Mouse (Mus musculus) CH12.LX (cell line): Measurements from ENCODE around the gene Iqschfp. TPM values are rescaled to one million over a fixed set of nuclear protein-coding genes. Genes with fewer than 3 reads are reported as not detected.

ENCODE experiments used
- DNase-seq: peaks from one replicate; pipeline ENCODE4 v3.0.0-alpha.2; 2013; ENCODE audit errors: extremely low read depth
- H3K27ac ChIP-seq: 2 replicates; pipeline ENCODE4 v1.5.1; 2012; ENCODE audit warnings: low read depth, mild to moderate bottlenecking, control low read depth, moderate library complexity; ENCODE audit not compliant: insufficient read depth
- H3K27me3 ChIP-seq: replicated peaks from 2 replicates; pipeline ENCODE3; 2012; ENCODE audit warnings: inconsistent platforms
- H3K36me3 ChIP-seq, 2 experiments: replicated peaks in 1 of 2; 2 replicates each; pipeline versions ENCODE3 to v1.6.1; 2012; ENCODE audit warnings: inconsistent platforms in 1 of 2, low read length in 1 of 2, mild to moderate bottlenecking in 1 of 2, mixed read lengths in 1 of 2, moderate library complexity in 1 of 2; ENCODE audit not compliant: control insufficient read depth in 1 of 2, insufficient read depth in 1 of 2
- H3K4me1 ChIP-seq, 2 experiments: 2 replicates each; pipeline ENCODE4 v1.6.1; 2012; ENCODE audit warnings: inconsistent platforms in 1 of 2, moderate library complexity in 1 of 2; ENCODE audit not compliant: insufficient read depth in 2 of 2, control insufficient read depth in 1 of 2
- H3K4me2 ChIP-seq: 2 replicates; pipeline ENCODE4 v1.6.1; 2012; ENCODE audit warnings: low read depth, mild to moderate bottlenecking, control low read depth; ENCODE audit not compliant: poor library complexity, insufficient read depth, severe bottlenecking
- H3K4me3 ChIP-seq, 3 experiments: fragments of 150-350 bp in 1 of 3; sonication (generic) in 1 of 3; replicated peaks in 1 of 3; 2 replicates each; pipeline versions ENCODE3 to v1.5.1; 2011 to 2012; ENCODE audit warnings: low read depth in 2 of 3, low read length in 2 of 3, mild to moderate bottlenecking in 2 of 3, moderate library complexity in 2 of 3, control low read depth in 1 of 3, improper control_type of control experiment in 1 of 3, inconsistent platforms in 1 of 3, mixed read lengths in 1 of 3; ENCODE audit not compliant: poor library complexity in 1 of 3
- H3K79me2 ChIP-seq: replicated peaks from 2 replicates; pipeline ENCODE4 v1.6.1; 2012; ENCODE audit warnings: mild to moderate bottlenecking, moderate library complexity; ENCODE audit not compliant: control insufficient read depth, poor library complexity, insufficient read depth, severe bottlenecking; ENCODE audit errors: extremely low read depth
- H3K9ac ChIP-seq: 2 replicates; pipeline ENCODE4 v1.6.1; 2012; ENCODE audit warnings: low read depth, mild to moderate bottlenecking, control low read depth, moderate library complexity; ENCODE audit not compliant: insufficient read depth
- H3K9me3 ChIP-seq: replicated peaks from 2 replicates; pipeline ENCODE3; 2012; ENCODE audit warnings: low read length, inconsistent platforms, mixed read lengths
- BHLHE40 ChIP-seq: IDR thresholded peaks from 2 replicates; pipeline ENCODE4 v1.6.1; 2011; ENCODE audit warnings: mild to moderate bottlenecking, low read depth, low read length, improper control_type of control experiment
- CHD1 ChIP-seq: IDR thresholded peaks from 2 replicates; pipeline ENCODE4 v1.6.1; 2012; ENCODE audit warnings: low read depth, low read length, improper control_type of control experiment, inconsistent platforms
- CHD2 ChIP-seq: IDR thresholded peaks from 2 replicates; pipeline ENCODE4 v1.6.1; 2011; ENCODE audit warnings: low read length, improper control_type of control experiment
- ELF1 ChIP-seq: IDR thresholded peaks from 2 replicates; pipeline ENCODE4 v1.6.1; 2014; ENCODE audit warnings: low read depth, mild to moderate bottlenecking, inconsistent platforms, low read length, improper control_type of control experiment
- EP300 ChIP-seq: IDR thresholded peaks from 2 replicates; pipeline ENCODE4 v1.6.1; 2011; ENCODE audit warnings: low read length, improper control_type of control experiment
- GABPA ChIP-seq: IDR thresholded peaks from 2 replicates; pipeline ENCODE4 v1.6.1; 2012; ENCODE audit warnings: low read depth, low read length, improper control_type of control experiment, inconsistent platforms; ENCODE audit not compliant: insufficient replicate concordance
- KAT2A ChIP-seq: IDR thresholded peaks from 2 replicates; pipeline ENCODE4 v1.6.1; 2012; ENCODE audit warnings: low read length, improper control_type of control experiment, inconsistent platforms; ENCODE audit not compliant: insufficient replicate concordance
- MAFK ChIP-seq: IDR thresholded peaks from 2 replicates; pipeline ENCODE4 v1.6.1; 2011; ENCODE audit warnings: low read length, improper control_type of control experiment; ENCODE audit not compliant: insufficient replicate concordance
- MAX ChIP-seq: IDR thresholded peaks from 2 replicates; pipeline ENCODE4 v1.6.1; 2011; ENCODE audit warnings: low read length, improper control_type of control experiment
- MAZ ChIP-seq: IDR thresholded peaks from 2 replicates; pipeline ENCODE4 v1.6.1; 2012; ENCODE audit warnings: low read depth, mild to moderate bottlenecking, inconsistent platforms, low read length, improper control_type of control experiment, moderate library complexity
- MXI1 ChIP-seq: IDR thresholded peaks from 2 replicates; pipeline ENCODE4 v1.6.1; 2011; ENCODE audit warnings: mild to moderate bottlenecking, low read depth, low read length, improper control_type of control experiment
- NRF1 ChIP-seq: IDR thresholded peaks from 2 replicates; pipeline ENCODE4 v1.6.1; 2014; ENCODE audit warnings: low read depth, mild to moderate bottlenecking, inconsistent platforms, low read length, improper control_type of control experiment, moderate library complexity
- PAX5 ChIP-seq: IDR thresholded peaks from 2 replicates; pipeline ENCODE4 v1.6.1; 2012; ENCODE audit warnings: low read length, inconsistent platforms, mixed read lengths
- POLR2AphosphoS2 ChIP-seq: IDR thresholded peaks from 2 replicates; pipeline ENCODE4 v1.6.1; 2011; ENCODE audit warnings: low read depth, low read length, improper control_type of control experiment
- RAD21 ChIP-seq: IDR thresholded peaks from 2 replicates; pipeline ENCODE4 v1.6.1; 2011; ENCODE audit warnings: low read depth, mild to moderate bottlenecking, low read length, improper control_type of control experiment, moderate library complexity
- SMC3 ChIP-seq: IDR thresholded peaks from 2 replicates; pipeline ENCODE4 v1.6.1; 2011; ENCODE audit warnings: low read depth, low read length, improper control_type of control experiment
- TCF12 ChIP-seq: IDR thresholded peaks from 2 replicates; pipeline ENCODE4 v1.6.1; 2014; ENCODE audit warnings: low read depth, mild to moderate bottlenecking, inconsistent platforms, low read length, improper control_type of control experiment
- USF2 ChIP-seq: conservative IDR thresholded peaks from 2 replicates; pipeline ENCODE4 v1.6.1; 2011; ENCODE audit warnings: low read depth, low read length, improper control_type of control experiment
- ZMIZ1 ChIP-seq: IDR thresholded peaks from 2 replicates; pipeline ENCODE4 v1.6.1; 2012; ENCODE audit warnings: low read depth, mild to moderate bottlenecking, inconsistent platforms, low read length, improper control_type of control experiment
- ZNF384 ChIP-seq: IDR thresholded peaks from 2 replicates; pipeline ENCODE4 v1.6.1; 2012; ENCODE audit warnings: low read depth, low read length, improper control_type of control experiment, inconsistent platforms
- dilution Hi-C: fragments of 300-500 bp; cut with MboI; formaldehyde crosslinking; loops from 2 replicates; pipeline ENCODE4 v1.14.3; 2020; ENCODE audit warnings: low sequenced_read_pairs; ENCODE audit not compliant: extremely low pct_unique_long_range_greater_than_20kb, extremely low pct_ligation_motif_present
- in situ Hi-C: fragments of 300-500 bp; cut with MboI; formaldehyde crosslinking; loops from 3 replicates; pipeline ENCODE4 v1.14.3; 2019; ENCODE audit warnings: low sequenced_read_pairs, low pct_ligation_motif_present, low pct_unique_long_range_greater_than_20kb, mixed read lengths
- polyA plus RNA-seq: library from polyadenylated mRNA; unstranded; fragments of >175 nt; gene quantifications from 2 replicates; pipeline ENCODE4 v1.2.1, GENCODE M21; 2012; ENCODE audit warnings: low read depth; ENCODE audit not compliant: insufficient read length
- total RNA-seq, 2 experiments: library from RNA; depleted of rRNA; stranded (reverse); fragments of 300-350 nt in 1 of 2; fragments of >200 nt in 1 of 2; gene quantifications; 2 replicates each; pipeline ENCODE4 v1.2.3; 2012 to 2014

The Iqschfp gene
- total and polyA plus RNA-seq, 3 experiments, result 0.13 to 0.25 TPM; not detected in 1

DNA sequence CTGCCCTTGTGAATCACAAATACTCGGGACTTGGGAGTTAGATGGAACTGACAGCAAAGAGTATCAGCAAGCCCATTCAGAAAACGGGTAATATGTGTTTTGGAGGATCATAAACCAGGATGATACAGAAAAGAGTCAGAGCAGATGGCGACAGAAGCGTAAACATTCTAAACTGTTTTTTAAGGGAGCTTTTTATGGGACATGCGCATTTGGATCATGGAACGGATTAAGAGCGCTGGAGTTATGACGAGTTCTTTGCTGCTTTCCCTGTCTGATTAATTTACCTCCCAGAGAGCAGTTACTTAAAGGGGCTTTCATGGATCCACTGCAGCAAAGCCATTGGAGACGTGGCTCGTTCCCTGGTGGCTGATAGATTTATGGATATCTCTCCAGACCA lies 391.6 kb downstream of the Iqschfp start:
- H3K4me1 ChIP-seq, result no peaks in the 10 kb centered on the region
- no peaks in the 10 kb centered on the region for H3K79me2 ChIP-seq
- no peaks in the 10 kb centered on the region for H3K27me3 ChIP-seq
- no peaks in the 10 kb centered on the region for H3K9me3 ChIP-seq
- no peaks in the 10 kb centered on the region for H3K36me3 ChIP-seq
- H3K27ac ChIP-seq, result no peak overlapping the region
- no peak for DNase-seq
- TF ChIP-seq MXI1, result no peak
- no peak for TF ChIP-seq ZNF384
- no peak for TF ChIP-seq NRF1
- no peak for TF ChIP-seq BHLHE40
- no peak for TF ChIP-seq MAFK
- no peak for TF ChIP-seq CHD1
- no peak for TF ChIP-seq USF2
- no peak for TF ChIP-seq MAZ
- TF ChIP-seq MAX, result no peak
- TF ChIP-seq SMC3, result no peak
- no peak for TF ChIP-seq ZMIZ1
- TF ChIP-seq CHD2, result no peak
- no peak for TF ChIP-seq ELF1
- no peak for TF ChIP-seq TCF12
- no peak for TF ChIP-seq POLR2AphosphoS2
- TF ChIP-seq, all 38 proteins: peak for 0
- Histone ChIP-seq H3K4me2 (no peak overlapping the region), H3K4me3 (no peak overlapping the region), H3K9ac (no peak overlapping the region)
- in situ Hi-C loops (no loop called here), dilution Hi-C loops (no loop called here)

DNA sequence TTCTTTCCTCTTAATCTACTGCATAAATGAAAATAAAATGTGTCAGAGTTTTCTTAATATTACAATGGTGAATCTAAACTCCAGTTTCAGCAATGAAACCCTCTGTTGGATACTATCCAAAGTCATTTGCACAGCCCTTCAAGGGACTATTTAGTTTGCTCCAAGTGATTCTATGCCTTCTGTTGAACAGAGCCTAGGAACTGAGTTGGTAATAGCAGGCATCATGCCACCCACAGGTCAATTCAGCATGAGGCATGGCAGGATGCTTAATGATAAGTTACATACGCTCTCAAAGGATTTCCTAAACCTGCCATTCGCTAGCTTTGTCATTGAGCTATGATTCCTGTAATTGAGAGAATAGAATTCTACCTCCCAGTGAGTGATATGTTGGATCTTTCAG lies 392.5 kb downstream of the Iqschfp start:
- dilution Hi-C loops, result no loop called here
- no peaks in the 10 kb centered on the region for H3K27me3 ChIP-seq
- in situ Hi-C loops, result no loop called here

More for the DNA sequence above, 392.5 kb downstream of the Iqschfp start:
- Histone ChIP-seq H3K36me3 (no peaks in the 10 kb centered on the region), H3K4me1 (no peaks in the 10 kb centered on the region), H3K27ac (no peak overlapping the region), H3K4me2 (no peak overlapping the region), H3K4me3 (no peak overlapping the region), H3K9ac (no peak overlapping the region), H3K9me3 (no peaks in the 10 kb centered on the region), H3K79me2 (no peaks in the 10 kb centered on the region)
- DNase-seq, result no peak
- TF ChIP-seq RAD21 (no peak), KAT2A (no peak), GABPA (no peak), USF2 (no peak), EP300 (no peak), SMC3 (no peak), PAX5 (no peak), CHD1 (no peak)
